Mouse (Mus musculus) forebrain, embryonic 11.5 days (tissue): ENCODE results near the gene Rps6ka1. TPM values are rescaled to one million over a fixed set of nuclear protein-coding genes. Genes with fewer than 3 reads are reported as not detected.
A peak's percentile ranks its signal among the peaks of the same experiment; 100 is the strongest.
"Not testable (repeated sequence)": the region's sequence is repeated elsewhere in the genome, so short reads cannot be mapped to it uniquely, and the experiment has no call there.

Source experiments
- ATAC-seq: fragments of 200-750 bp; cut with Nextera tagmentation; replicated peaks from 2 replicates; pipeline ENCODE4 v1.8.0; 2017; ENCODE audit warnings: moderate TSS enrichment; ENCODE audit not compliant: low FRiP score
- DNase-seq: peaks from one replicate; pipeline ENCODE4 v3.0.0-alpha.2; 2017; ENCODE audit warnings: low spot score
- H3K27ac ChIP-seq: fragments of 300-500 bp; sonication (generic); 2 replicates; pipeline ENCODE4 v1.5.1; 2014; ENCODE audit warnings: low read depth, low read length
- H3K27me3 ChIP-seq: fragments of 300-500 bp; sonication (generic); 2 replicates; pipeline ENCODE4 v1.6.1; 2014; ENCODE audit warnings: mild to moderate bottlenecking, low read length, mixed read lengths; ENCODE audit not compliant: control insufficient read depth, insufficient read depth
- H3K36me3 ChIP-seq: fragments of 300-500 bp; sonication (generic); 2 replicates; pipeline ENCODE4 v1.6.1; 2014; ENCODE audit warnings: mild to moderate bottlenecking, low read length, moderate library complexity, mixed read lengths; ENCODE audit not compliant: control insufficient read depth, insufficient read depth
- H3K4me1 ChIP-seq: fragments of 300-500 bp; sonication (generic); replicated peaks from 2 replicates; pipeline ENCODE4 v1.6.1; 2014; ENCODE audit warnings: low read length, mixed read lengths; ENCODE audit not compliant: control insufficient read depth, insufficient read depth
- H3K4me2 ChIP-seq: fragments of 300-500 bp; sonication (generic); 2 replicates; pipeline ENCODE4 v1.6.1; 2014; ENCODE audit warnings: low read depth, mild to moderate bottlenecking, low read length, moderate library complexity, mixed read lengths; ENCODE audit not compliant: severe bottlenecking
- H3K4me3 ChIP-seq: fragments of 300-500 bp; sonication (generic); 2 replicates; pipeline ENCODE4 v1.5.1; 2014; ENCODE audit warnings: low read depth, low read length
- H3K9ac ChIP-seq: fragments of 300-500 bp; sonication (generic); 2 replicates; pipeline ENCODE4 v1.6.1; 2014; ENCODE audit warnings: low read length
- H3K9me3 ChIP-seq: fragments of 300-500 bp; sonication (generic); 2 replicates; pipeline ENCODE4 v1.6.1; 2016; ENCODE audit warnings: low read length, mixed read lengths; ENCODE audit not compliant: control insufficient read depth
- WGBS: fragments of 180-500 bp; shearing (Covaris S2); extraction: QIAGEN DNeasy Blood & Tissue Kit; methylation state at CpG from one replicate; pipeline ENCODE4 v1.1.7; 2014; 5-methylcytosine and 5-hydroxymethylcytosine counted together
- polyA plus RNA-seq: library from polyadenylated mRNA; unstranded; fragments of >200 nt; fragmentation: Nextera tagmentation; extraction: Ambion mirVana; gene quantifications from 2 replicates; pipeline ENCODE4 v1.2.1, GENCODE M21; 2014

Gene Rps6ka1
- polyA plus RNA-seq, 1 experiment from 2014 or later = 32.2 TPM

GRCm38 (mm10) chr4:133857527-133857926 lies 30.1 kb downstream of the Rps6ka1 start:
- WGBS = 68% methylated on average over 4 of the region's 4 CpGs
- no peak for DNase-seq
- no peak overlapping the region for H3K4me3 ChIP-seq

DNA sequence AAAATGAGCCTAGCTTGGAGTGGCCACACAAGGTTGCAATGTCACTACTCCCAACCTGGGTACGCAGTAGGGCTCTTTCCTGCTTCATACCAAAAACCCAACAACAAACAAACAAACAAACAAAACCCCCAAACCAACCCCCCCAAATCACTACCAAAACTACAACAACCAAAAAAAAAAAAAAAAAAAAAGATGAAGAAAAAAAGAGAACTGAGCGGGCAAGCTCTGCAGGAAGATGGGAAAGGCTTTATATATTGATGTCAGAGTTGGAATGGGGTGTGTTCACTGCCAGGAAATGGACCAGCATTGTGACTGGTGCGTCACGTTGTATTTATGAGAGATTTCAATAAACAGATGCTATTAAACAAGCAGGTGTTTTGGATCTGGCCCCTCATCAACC lies 33.0 kb downstream of the Rps6ka1 start:
- no peaks in the 10 kb centered on the region for H3K36me3 ChIP-seq

More at GRCm38 (mm10) chr4:133857527-133857926, 30.1 kb downstream of the Rps6ka1 start:
- Histone ChIP-seq H3K9ac (no peak overlapping the region), H3K36me3 (no peaks in the 10 kb centered on the region), H3K27ac (no peak overlapping the region), H3K4me2 (no peak overlapping the region), H3K9me3 (no peaks in the 10 kb centered on the region), H3K27me3 (no peaks in the 10 kb centered on the region), H3K4me1 (no peaks in the 10 kb centered on the region)
- ATAC-seq = no peak

DNA sequence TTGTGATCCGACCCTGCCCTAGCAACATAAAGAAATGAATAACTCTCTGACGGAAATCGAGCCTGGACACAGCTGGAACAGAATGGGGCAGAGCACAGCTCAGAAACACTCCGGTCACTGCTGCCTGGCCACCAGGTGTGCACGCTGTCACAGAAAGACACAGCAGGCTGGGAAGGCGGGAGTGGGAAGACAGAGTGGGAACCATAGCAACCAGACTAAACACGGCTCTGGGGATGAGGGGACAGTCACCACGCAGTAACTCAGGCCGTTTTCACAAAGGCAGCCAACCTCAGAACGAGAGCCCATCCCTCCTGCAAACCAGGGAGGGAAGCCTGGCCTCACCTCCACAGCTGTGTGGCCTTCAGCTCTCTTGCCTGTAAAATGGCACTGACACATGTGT lies 34.0 kb downstream of the Rps6ka1 start:
- Histone ChIP-seq H3K4me2 (no peak overlapping the region), H3K9ac (no peak overlapping the region; the same call in 1 of the 2 replicates), H3K9me3 (no peaks in the 10 kb centered on the region), H3K4me3 (no peak overlapping the region), H3K27me3 (no peaks in the 10 kb centered on the region), H3K4me1 (no peaks in the 10 kb centered on the region), H3K36me3 (no peaks in the 10 kb centered on the region), H3K27ac (no peak overlapping the region)
- 60% methylated on average over 10 of the region's 10 CpGs for WGBS
- ATAC-seq = no peak
- no peak for DNase-seq

More for the DNA sequence above, 33.0 kb downstream of the Rps6ka1 start:
- WGBS = 91% methylated on average over 4 of the region's 4 CpGs
- no peaks in the 10 kb centered on the region for H3K9me3 ChIP-seq
- no peak overlapping the region for H3K9ac ChIP-seq
- H3K27ac ChIP-seq = no peak overlapping the region
- H3K27me3 ChIP-seq = no peaks in the 10 kb centered on the region
- H3K4me1 ChIP-seq = no peaks in the 10 kb centered on the region
- H3K4me2 ChIP-seq = no peak overlapping the region
- ATAC-seq (no peak), DNase-seq (no peak)
- H3K4me3 ChIP-seq = no peak overlapping the region

GRCm38 (mm10) chr4:133846625-133847024 lies 41.0 kb downstream of the Rps6ka1 start:
- H3K27me3 ChIP-seq = no peaks in the 10 kb centered on the region
- whole genome bisulfite sequencing = 88% methylated on average over 1 of the region's 1 CpGs
- H3K4me1 ChIP-seq = no peaks in the 10 kb centered on the region
- ATAC-seq = no peak
- no peak overlapping the region for H3K27ac ChIP-seq
- no peak overlapping the region for H3K9ac ChIP-seq
- no peak overlapping the region for H3K4me3 ChIP-seq
- H3K36me3 ChIP-seq = no peaks in the 10 kb centered on the region
- no peaks in the 10 kb centered on the region for H3K9me3 ChIP-seq
- no peak overlapping the region for H3K4me2 ChIP-seq
- no peak for DNase-seq

- 89% methylated on average over 9 of the region's 9 CpGs for WGBS
- Histone ChIP-seq H3K4me1 (no peaks in the 10 kb centered on the region), H3K36me3 (no peaks in the 10 kb centered on the region), H3K4me2 (no peak overlapping the region), H3K27ac (no peak overlapping the region), H3K4me3 (no peak overlapping the region), H3K9me3 (no peaks in the 10 kb centered on the region), H3K27me3 (no peaks in the 10 kb centered on the region), H3K9ac (no peak overlapping the region)
- DNase-seq = no peak
- ATAC-seq = no peak
Measured at GRCm38 (mm10) chr4:133845060-133845459, 42.5 kb downstream of the Rps6ka1 start.

DNA sequence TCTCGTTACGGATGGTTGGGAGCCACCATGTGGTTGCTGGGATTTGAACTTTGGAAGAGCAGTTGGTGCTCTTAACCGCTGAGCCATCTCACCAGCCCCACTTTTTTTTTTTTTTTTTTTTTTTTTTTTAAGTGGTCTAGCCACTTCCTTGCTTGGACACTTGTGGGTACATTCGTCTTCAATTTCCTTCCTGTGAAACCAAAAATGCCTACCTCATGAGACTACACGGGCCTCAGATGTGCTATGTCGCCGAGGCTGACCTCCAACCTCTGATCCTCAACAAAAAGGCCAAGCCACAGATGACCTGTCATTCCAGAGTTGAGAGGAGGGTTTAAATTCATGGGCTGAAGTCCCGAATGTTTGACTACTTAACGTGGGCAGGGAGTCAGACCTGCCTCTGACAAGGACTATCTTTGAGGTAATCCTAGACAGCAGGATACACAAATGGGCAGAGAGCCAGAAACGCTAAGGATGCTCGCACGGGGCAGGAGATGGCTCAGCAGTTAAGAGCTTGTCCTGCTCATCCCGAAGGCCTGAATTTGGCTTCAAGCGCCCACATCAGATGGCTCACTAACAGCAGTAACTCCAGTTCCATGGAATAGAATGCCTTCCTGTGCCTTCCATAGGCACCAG lies 43.3 kb downstream of the Rps6ka1 start:
- H3K4me1 ChIP-seq = no peaks in the 10 kb centered on the region
- no peak overlapping the region for H3K9ac ChIP-seq
- H3K4me2 ChIP-seq = no peak overlapping the region
- H3K36me3 ChIP-seq = no peaks in the 10 kb centered on the region
- no peaks in the 10 kb centered on the region for H3K27me3 ChIP-seq
- H3K9me3 ChIP-seq = no peaks in the 10 kb centered on the region
- DNase-seq (peak; percentile 49), ATAC-seq (no peak)
- 82% methylated on average over 14 of the region's 14 CpGs for WGBS
- H3K4me3 ChIP-seq = no peak overlapping the region
- H3K27ac ChIP-seq = no peak overlapping the region

GRCm38 (mm10) chr4:133842992-133843737 lies 44.4 kb downstream of the Rps6ka1 start:
- no peak overlapping the region for H3K4me2 ChIP-seq

DNA sequence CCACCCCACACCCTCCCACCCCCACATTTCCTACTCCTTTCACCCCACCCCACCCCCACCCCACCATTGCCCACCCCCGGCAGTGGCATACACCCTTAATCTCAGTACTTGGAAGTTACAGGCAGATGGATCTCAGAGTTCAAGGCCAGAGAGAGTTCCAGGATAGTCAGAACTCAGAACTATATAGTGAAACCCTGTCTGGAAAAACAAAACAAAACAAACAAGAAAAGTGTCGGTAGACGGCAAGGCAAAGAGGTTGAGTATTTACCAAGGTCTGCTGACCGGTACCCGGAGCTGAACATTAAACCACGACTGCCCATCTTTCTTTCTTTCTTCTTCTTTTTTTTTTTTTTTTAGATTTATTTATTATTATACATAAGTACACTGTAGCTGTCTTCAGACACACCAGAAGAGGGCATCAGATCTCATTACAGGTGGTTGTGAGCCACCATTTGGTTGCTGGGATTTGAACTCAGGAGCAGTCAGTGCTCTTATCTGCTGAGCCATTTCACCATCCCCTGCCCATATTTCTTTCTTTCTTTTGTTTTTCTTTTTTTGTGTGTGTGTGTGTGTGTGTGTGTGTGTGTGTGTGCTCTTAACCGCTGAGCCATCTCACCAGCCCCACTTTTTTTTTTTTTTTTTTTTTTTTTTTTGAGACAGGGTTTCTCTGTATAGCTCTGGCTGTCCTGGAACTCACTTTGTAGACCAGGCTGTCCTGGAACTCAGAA lies 45.7 kb downstream of the Rps6ka1 start:
- ATAC-seq, H3K9me3 ChIP-seq, DNase-seq, H3K4me2 ChIP-seq, H3K9ac ChIP-seq, H3K4me1 ChIP-seq, H3K4me3 ChIP-seq, H3K27me3 ChIP-seq, H3K36me3 ChIP-seq, H3K27ac ChIP-seq: not testable (repeated sequence)
- 93% methylated on average over 7 of the region's 7 CpGs for WGBS

More at GRCm38 (mm10) chr4:133842992-133843737, 44.4 kb downstream of the Rps6ka1 start:
- WGBS = 93% methylated on average over 9 of the region's 10 CpGs
- no peaks in the 10 kb centered on the region for H3K4me1 ChIP-seq
- H3K9ac ChIP-seq = no peak overlapping the region
- H3K27ac ChIP-seq = no peak overlapping the region
- H3K4me3 ChIP-seq = no peak overlapping the region
- no peaks in the 10 kb centered on the region for H3K9me3 ChIP-seq
- ATAC-seq (no peak), DNase-seq (peak; percentile 41)
- H3K36me3 ChIP-seq = no peaks in the 10 kb centered on the region
- no peaks in the 10 kb centered on the region for H3K27me3 ChIP-seq
